Mouse (Mus musculus): Measurements from ENCODE around the gene Tyms. TPM values are rescaled to one million over a fixed set of nuclear protein-coding genes. Genes with fewer than 3 reads are reported as not detected.

Gene Tyms
- polyA plus RNA-seq (2012; rRNA removed) = 47.6 and 60.5 TPM in 2 replicates

GRCm38 (mm10) chr5:30072825-30073821 is at the start of gene Tyms:
Tyms (minus strand) TSS chr5:30073617.
- under 1% methylated on average over 45 of the region's 45 CpGs for WGBS
- DNase-seq (ENCODE audit: low read depth, low spot score) = peak; percentile 64

- no peak for DNase-seq (ENCODE audit: low read depth, low spot score)
- WGBS = 92% methylated on average over 6 of the region's 6 CpGs
These were observed 49.1 kb upstream of the Tyms start for GRCm38 (mm10) chr5:30122481-30122880.

- WGBS = 38% methylated on average over 7 of the region's 7 CpGs
- peak; percentile 50 for DNase-seq (ENCODE audit: low read depth, low spot score)
These were observed 46.7 kb upstream of the Tyms start for GRCm38 (mm10) chr5:30120106-30120505.

GRCm38 (mm10) chr5:30119163-30119562 is 45.7 kb upstream of the Tyms start:
- WGBS = 39% methylated on average over 6 of the region's 6 CpGs

GRCm38 (mm10) chr5:30118018-30118417 is 44.6 kb upstream of the Tyms start:
- WGBS = 81% methylated on average over 1 of the region's 1 CpGs
- no peak for DNase-seq (ENCODE audit: low read depth, low spot score)

More at GRCm38 (mm10) chr5:30119163-30119562, 45.7 kb upstream of the Tyms start:
- DNase-seq (ENCODE audit: low read depth, low spot score) = no peak

GRCm38 (mm10) chr5:30115718-30116117 is 42.3 kb upstream of the Tyms start:
- no peak for DNase-seq (ENCODE audit: low read depth, low spot score)
- 70% methylated on average over 10 of the region's 10 CpGs for WGBS

GRCm38 (mm10) chr5:30114761-30115140 is 41.3 kb upstream of the Tyms start:
- no peak for DNase-seq (ENCODE audit: low read depth, low spot score)
- 2% methylated on average over 28 of the region's 28 CpGs for WGBS

GRCm38 (mm10) chr5:30113881-30114760 is 40.7 kb upstream of the Tyms start:
- WGBS = 2% methylated on average over 101 of the region's 103 CpGs
- no peak for DNase-seq (ENCODE audit: low read depth, low spot score)

- no peak for DNase-seq (ENCODE audit: low read depth, low spot score)
- WGBS = 46% methylated on average over 3 of the region's 3 CpGs
These were observed 39.2 kb upstream of the Tyms start for GRCm38 (mm10) chr5:30112533-30113068.

- no peak for DNase-seq (ENCODE audit: low read depth, low spot score)
- WGBS = 69% methylated on average over 3 of the region's 3 CpGs
These were observed 38.4 kb upstream of the Tyms start for GRCm38 (mm10) chr5:30111771-30112170.

- DNase-seq (ENCODE audit: low read depth, low spot score) = no peak
- 22% methylated on average over 18 of the region's 18 CpGs for WGBS
These were observed 37.7 kb upstream of the Tyms start for GRCm38 (mm10) chr5:30111126-30111525.

GRCm38 (mm10) chr5:30110371-30111060 is 37.1 kb upstream of the Tyms start:
- 57% methylated on average over 22 of the region's 22 CpGs for WGBS
- DNase-seq (ENCODE audit: low read depth, low spot score) = no peak

GRCm38 (mm10) chr5:30109899-30110298 is 36.5 kb upstream of the Tyms start:
- 89% methylated on average over 2 of the region's 2 CpGs for WGBS
- DNase-seq (ENCODE audit: low read depth, low spot score) = no peak

GRCm38 (mm10) chr5:30108233-30108632 is 34.8 kb upstream of the Tyms start:
- no peak for DNase-seq (ENCODE audit: low read depth, low spot score)
- 89% methylated on average over 6 of the region's 6 CpGs for WGBS

- DNase-seq (ENCODE audit: low read depth, low spot score) = no peak
- 33% methylated on average over 5 of the region's 5 CpGs for WGBS
These were observed 34.2 kb upstream of the Tyms start for GRCm38 (mm10) chr5:30107611-30108041.

GRCm38 (mm10) chr5:30107186-30107585 is 33.8 kb upstream of the Tyms start:
- 41% methylated on average over 7 of the region's 7 CpGs for WGBS
- no peak for DNase-seq (ENCODE audit: low read depth, low spot score)

GRCm38 (mm10) chr5:30106756-30107155 is 33.3 kb upstream of the Tyms start:
- DNase-seq (ENCODE audit: low read depth, low spot score) = no peak
- 43% methylated on average over 2 of the region's 2 CpGs for WGBS

- WGBS = 10% methylated on average over 29 of the region's 29 CpGs
- DNase-seq (ENCODE audit: low read depth, low spot score) = no peak
These were observed 32.4 kb upstream of the Tyms start, which contains the start of gene 3110082J24Rik for GRCm38 (mm10) chr5:30105668-30106300. 3110082J24Rik (minus strand) TSS chr5:30106086.

Measured in large intestine, adult 2 months (tissue).